Mouse (Mus musculus): Measurements from ENCODE around the gene Rnase10.
A peak's percentile ranks its signal among the peaks of the same experiment; 100 is the strongest.
"Not testable (repeated sequence)": the region's sequence is repeated elsewhere in the genome, so short reads cannot be mapped to it uniquely, and the experiment has no call there.

Rnase10 gene

DNA sequence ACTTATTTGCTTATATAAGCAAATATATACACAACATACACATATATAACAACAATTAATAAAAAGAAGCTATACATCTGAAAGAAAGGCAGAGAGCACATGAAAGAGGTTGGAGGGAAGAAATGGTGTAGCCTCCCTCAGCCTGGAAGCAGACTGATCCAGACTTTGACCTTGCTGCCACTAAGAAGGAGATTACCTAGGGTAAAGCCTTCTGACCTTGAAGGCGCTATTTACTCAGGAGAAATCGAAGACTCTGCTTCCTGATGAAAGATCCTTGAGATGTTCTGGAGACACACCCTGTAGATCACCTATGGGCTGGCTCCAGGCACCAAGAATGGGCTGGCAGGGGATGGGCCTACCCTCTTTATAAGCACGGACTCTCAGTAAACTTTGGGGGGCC is 7.2 kb downstream of the Rnase10 start:
- DNase-seq: not testable (repeated sequence)

DNA sequence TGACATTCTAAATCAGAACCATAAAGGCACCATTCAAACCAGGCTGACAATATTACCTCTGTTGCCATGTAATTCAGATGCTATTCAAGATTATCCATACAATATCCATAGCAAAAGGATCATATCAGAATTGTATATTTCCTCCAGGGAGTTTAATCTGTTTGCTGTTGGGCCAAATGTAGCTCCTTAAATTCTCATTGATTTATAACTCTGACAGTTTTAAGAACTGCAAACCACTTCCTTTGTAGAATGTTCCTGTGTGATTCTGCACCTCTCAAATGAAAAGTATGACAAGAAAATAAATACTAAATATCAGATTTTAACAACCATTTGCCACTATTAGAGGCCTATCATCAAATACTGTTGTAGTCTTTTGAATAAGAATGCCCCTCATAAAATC is 8.2 kb downstream of the Rnase10 start:
- no peak for DNase-seq

DNA sequence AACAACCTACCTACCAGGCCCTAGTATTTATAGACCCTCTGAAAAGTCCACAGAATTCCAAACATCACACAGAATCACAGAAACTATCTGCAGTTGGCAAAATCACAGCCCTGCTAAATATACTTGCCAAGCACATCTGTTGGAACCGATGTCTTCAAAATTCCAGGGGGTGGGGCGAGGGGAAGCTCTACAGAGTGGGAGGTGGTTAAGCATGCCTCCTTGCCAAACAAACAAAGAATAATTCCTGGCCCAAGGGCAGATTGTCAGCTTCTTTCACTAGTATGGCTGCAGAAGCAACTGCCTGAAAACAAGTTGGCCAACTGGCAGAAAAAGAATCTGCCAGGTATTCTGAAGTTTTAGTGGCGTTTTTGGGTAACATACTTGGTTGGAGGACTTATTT is 9.7 kb downstream of the Rnase10 start:
- DNase-seq: no peak

DNA sequence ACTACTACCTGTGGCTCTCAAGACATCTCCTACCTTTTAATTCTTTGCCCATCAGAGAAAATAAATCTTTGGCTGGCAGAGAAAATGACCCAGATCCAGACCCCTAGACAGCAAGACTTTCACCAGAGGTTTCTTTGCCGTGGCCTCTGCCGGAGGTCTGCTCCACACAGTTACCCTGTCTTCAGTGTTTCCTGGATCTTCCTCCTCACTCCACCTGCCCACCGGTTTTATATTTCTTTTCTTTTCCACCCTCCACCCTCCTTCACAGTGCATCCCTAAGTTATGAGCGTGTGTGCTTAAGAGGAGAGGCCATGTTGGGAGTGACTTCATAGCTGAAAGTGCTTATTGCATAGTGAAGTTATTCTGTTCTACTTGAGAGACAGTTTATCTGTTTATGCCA is 15.9 kb downstream of the Rnase10 start:
- no peak for DNase-seq

DNA sequence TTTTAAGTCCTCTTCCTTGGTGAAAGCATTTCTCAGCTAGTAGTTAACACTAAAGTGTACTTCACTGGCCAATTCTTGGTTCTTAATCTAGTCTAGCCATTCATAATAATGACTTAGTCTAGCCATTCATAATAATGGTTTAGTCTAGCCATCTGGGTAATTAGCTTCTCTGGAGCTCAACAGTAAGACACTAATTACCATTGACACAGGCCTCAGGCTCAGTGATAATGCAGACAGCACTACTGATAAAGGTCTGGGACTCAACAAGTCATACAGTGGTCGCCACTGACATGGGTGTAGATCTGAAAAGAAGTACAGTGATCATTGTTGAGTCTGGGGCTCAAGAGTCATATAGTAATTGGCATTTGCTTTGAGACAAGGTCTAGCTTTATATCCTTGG is 17.3 kb downstream of the Rnase10 start:
- no peak for DNase-seq

DNA sequence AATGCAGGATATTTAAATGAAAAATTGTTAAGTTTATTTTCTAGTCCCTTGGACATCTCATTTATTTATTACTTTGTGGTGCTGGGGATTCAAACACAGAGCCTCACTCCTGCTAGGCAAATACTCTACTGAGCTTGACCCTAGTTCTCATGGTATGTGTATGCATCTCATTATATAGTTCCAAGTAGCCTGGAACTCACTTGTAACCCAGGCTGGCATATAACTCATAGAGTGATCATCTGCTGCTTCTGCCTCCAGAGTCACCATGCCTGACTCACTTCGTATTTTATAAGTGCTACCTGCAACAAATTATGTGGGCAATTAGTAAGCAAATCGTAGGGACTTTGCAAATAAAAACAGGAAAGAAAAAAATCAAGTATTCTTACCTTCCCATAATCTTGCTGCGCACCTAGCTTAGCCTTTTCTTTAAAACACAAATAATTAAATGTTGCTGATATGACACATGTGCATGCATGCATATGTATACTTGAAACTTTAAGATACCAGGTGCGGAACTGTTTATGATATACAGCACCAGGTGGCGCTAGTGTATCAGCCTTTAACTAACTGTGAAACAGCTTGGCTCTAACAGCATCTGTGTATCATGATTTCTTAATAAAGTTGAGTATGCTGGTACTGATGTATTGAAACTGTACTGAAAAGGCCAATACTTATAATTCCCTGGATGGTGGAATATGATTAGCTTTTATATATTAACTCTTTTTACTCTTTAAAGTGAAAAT is 19.0 kb downstream of the Rnase10 start:
- DNase-seq: peak; percentile 62

DNA sequence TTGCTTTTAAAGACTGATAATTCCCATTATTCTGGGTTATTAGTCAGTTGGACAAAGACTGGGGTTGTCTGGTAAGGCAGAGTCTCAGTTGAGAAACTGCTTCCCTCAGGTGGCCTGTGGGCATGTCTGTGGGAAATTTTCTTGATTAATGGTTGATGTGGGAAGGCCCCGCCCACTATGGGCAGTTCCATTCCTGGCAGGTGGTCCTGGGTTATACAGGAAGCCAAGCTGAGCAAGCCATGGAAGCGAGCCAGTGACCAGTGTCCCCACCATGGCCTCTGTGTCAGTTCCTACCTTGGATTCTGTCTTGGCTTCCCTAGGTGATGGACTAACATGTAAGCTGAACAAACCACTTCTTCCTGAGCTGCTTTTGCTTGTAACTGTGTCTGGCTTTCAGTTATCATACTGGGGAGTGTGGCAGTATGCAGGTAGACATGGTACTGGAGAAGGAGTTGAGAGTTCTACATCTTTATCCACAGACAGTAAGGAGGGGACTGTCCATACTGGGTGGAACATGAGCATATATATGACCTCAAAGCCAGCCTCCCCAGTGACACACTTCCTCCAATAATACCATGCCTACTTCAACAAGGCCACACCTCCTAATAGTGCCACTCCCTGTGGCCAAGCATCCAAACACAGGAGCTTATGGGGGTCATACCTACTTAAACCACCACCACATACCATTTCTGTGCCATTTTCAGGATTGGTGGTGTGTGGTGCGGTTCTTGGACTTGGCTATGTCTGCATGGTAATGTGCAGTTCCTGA is 20.0 kb downstream of the Rnase10 start:
- DNase-seq: no peak

DNA sequence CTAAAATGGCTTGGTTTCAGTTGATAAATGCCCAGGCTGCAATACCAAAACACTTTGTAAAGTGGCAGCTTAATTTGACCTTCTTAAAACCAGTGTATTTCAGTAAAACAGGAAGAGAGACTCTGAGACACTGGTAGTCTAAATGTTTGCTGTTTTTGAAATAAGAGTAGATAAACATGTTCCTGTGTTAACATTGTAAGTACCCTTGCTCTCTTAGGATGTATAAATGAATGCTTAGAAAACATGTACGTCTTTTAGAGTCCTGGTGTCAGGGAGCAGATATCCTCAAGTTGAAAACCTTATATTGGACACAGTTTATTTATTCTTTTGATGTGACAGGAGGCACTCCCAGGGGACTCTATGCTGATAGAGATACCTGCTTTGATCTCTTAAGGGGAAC is 27.7 kb downstream of the Rnase10 start:
- no peak for DNase-seq

DNA sequence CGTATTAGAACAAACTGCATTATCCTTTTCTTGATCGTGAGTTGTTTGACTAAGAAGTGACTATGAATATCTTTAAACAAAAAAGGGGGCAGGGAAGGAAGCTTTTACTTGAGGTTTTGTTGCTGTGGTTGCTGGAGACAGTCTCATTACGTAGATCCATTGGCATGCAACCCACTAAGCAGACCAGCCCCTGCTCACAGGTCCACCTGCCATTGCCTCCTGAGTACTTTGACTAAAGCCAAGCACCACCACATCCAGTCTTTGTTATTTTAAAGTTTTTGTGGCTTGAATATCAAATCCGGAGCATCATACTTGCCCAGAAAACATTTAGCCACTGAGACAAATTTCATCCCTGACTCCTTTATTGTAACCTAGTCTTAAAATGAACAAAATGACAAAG is 28.7 kb downstream of the Rnase10 start:
- no peak for DNase-seq

DNA sequence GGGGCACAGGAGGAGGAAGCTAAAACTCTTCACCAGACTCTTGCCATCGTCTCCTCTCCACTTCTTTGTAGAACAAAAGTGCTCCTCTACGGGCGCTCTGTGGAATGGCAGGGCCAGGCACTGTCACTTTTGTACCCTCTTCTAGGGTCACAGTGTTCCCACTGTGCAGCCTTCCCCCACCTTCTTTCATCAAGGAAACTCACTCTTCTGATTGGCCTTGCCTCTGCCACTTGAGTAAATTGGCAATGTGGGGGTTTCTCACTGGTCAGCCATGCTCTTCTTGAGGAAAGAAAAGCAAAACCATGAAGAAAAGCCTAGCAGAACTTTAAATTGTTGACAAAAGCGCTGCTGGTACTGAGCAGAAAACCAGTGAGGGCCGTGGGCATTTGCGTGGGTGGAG is 34.2 kb downstream of the Rnase10 start, which contains the start of gene Rnase9:
Rnase9 (minus strand) TSS at position 101 of the 400 bp plus-strand sequence.
- DNase-seq: no peak

DNA sequence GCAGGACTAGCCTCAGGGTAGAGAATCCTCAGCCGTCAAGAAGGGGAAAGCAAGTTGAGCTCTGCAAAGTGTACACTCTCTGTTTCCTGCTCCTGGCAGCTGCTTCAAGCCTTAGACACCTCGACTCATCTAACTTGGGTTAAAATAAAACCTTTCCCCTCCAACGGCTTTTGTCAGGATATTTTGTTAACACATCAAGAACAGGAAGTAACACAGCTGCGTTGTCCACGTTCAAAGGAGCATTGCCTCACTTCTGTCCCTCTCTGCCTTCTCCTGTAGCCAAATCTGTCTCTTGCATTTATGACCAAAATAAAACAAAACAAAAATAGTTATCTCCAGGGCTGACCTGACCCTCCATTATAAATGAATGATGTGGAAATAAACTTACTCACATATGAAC is 40.3 kb downstream of the Rnase10 start:
- DNase-seq: no peak

DNA sequence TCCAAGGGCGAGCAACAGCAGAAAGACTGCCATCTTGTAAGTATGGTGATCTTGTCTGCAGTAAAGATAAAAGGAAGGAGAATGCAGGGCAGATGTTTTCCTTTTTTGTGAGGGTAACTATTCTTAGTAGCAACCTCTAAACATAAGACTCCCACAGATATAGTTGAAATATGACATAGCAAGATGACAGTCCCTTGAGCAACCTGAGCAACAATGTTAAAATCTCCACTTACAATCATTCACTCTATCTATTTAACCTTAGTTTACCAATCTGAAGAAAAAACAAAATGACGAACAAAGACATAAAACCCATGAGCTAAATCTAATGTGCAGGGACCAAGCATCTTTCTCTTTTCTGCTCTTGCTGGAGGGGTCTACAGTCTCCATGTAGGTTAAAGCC is 42.5 kb downstream of the Rnase10 start, which contains the start of gene Rnase11:
Rnase11 (minus strand) TSS at position 101 of the 400 bp plus-strand sequence.
- DNase-seq: no peak

DNA sequence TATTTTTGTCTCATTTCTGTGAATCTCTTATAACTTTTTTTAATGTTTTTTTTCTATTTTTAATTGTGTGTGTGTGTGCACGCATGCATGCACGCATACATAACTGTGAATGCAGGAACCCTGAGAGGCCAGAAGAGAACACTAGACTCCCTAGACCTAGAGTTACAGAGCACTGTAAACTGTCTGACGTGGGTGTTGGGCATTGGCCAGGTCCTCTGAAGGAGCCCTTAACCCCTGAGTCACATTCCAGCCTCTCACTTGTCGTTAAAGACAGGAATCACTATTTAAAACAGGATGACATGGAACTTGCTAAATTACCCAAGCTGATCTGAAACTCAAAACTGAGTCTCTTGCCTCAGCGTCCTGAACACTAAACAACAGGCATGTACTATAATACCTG is 44.4 kb downstream of the Rnase10 start:
- no peak for DNase-seq

DNA sequence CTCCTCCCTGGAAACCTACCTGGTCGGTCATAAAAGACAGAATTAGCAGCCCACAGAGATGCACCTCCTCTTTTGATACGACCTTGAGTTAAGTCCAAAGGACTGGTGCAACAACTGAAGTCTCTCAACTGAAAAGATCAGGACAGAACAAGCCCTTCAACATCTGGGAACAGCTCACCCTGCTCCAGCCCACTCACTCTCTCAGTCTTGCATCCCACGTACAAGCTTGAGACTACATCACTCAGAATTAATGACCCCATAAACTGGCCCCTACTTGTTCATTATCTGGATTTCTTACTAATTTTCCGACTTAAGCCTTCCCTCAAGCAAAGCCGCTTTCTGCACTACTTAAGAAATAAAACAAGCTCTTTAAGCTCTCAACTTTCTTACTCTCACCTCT is 45.6 kb downstream of the Rnase10 start:
- DNase-seq: no peak

DNA sequence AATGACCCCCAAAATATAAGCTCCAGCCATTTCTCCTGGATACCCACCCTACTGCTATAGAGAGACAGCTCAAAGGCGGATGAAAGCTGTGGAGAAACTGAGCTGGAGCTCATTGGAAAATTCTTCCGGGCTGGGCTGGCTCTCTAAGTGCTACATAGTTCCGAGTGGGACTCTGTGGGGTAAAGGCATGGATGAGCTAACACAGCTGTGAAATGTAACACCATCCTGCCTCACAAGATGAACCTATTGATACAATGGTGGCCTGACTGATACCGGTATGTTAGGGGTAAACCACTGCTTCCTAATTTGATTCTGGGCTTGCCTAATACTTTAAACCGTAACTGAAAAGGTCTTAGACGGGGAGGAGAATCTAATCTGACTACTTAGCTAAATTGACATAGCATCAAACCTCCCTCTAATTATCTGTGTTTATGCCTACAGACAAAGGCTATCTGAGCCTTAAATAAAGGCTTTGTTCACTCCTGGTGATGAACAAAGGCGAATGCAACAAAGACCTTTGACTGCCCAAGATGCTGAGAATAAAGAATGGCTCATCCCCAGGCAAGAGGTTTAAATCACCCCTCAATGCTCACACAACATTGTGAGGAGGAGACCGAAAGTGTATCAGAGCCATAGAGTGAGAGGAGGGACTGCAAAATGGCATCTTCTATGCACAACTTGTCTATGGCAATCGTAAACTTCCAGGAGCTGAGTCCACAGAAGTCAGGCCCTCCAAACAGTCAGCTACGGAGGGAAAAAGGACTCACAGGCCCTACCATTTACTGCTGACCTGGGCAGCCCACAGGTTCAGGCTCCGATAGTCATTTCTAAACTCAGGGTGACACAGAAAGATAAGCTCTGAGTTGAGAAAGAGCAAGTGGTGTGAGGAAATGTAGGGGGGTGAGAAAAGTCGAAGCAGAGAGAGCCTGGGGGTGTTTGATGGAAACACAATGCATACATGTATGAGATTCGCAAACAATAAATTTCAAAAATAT is 47.0 kb downstream of the Rnase10 start:
- no peak for DNase-seq

DNA sequence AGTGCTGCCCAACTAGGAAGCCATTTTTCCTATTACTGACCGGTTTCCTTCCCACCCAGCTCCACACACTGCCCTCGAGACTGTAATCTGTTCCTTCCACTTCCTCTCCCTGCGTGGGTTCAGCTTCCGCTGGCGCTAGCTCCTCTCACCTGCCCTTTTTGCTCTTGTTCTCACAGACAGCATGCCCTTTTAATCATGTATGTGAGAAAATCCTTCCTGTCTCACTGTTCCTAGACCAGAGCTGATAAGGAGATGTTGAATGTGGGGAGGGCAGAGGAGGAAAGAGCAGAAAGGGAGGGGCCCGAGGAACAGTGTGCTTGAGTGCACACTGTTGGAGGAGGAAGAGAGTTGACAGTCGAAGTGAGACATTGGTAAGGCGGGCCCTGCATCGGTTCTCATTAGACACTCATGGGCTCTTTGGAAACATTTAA is 49.9 kb downstream of the Rnase10 start, which contains the start of gene Rnase12:
Rnase12 (minus strand) TSS at position 261 of the 431 bp plus-strand sequence.
- DNase-seq: no peak
